Mouse (Mus musculus) neural tube, embryonic 11.5 days (tissue): ENCODE results near the gene Olfr266. TPM values are rescaled to one million over a fixed set of nuclear protein-coding genes. Genes with fewer than 3 reads are reported as not detected.

Source experiments
- ATAC-seq: fragments of 200-750 bp; cut with Nextera tagmentation; 2 replicates; pipeline ENCODE4 v1.8.0; 2017; ENCODE audit warnings: moderate number of reproducible peaks, mild to moderate bottlenecking, moderate TSS enrichment, moderate library complexity; ENCODE audit not compliant: insufficient read depth, low FRiP score, low TSS enrichment
- DNase-seq: peaks from one replicate; pipeline ENCODE4 v3.0.0-alpha.2; 2015; ENCODE audit warnings: low spot score
- H3K27ac ChIP-seq: fragments of 300-500 bp; sonication (generic); 2 replicates; pipeline ENCODE4 v1.5.1; 2014; ENCODE audit warnings: low read depth, mild to moderate bottlenecking, low read length
- H3K27me3 ChIP-seq: fragments of 300-500 bp; sonication (generic); 2 replicates; pipeline ENCODE4 v1.6.1; 2014; ENCODE audit warnings: mild to moderate bottlenecking, low read length, mixed read lengths; ENCODE audit not compliant: control insufficient read depth, insufficient read depth
- H3K36me3 ChIP-seq: fragments of 300-500 bp; sonication (generic); 2 replicates; pipeline ENCODE4 v1.6.1; 2014; ENCODE audit warnings: mild to moderate bottlenecking, low read length, moderate library complexity, mixed read lengths; ENCODE audit not compliant: control insufficient read depth, insufficient read depth
- H3K4me1 ChIP-seq: fragments of 300-500 bp; sonication (generic); 2 replicates; pipeline ENCODE4 v1.6.1; 2014; ENCODE audit warnings: low read length, mixed read lengths; ENCODE audit not compliant: control insufficient read depth, insufficient read depth
- H3K4me2 ChIP-seq: fragments of 300-500 bp; sonication (generic); 2 replicates; pipeline ENCODE4 v1.6.1; 2014; ENCODE audit warnings: low read depth, mild to moderate bottlenecking, moderate library complexity
- H3K4me3 ChIP-seq: fragments of 300-500 bp; sonication (generic); 2 replicates; pipeline ENCODE4 v1.5.1; 2014; ENCODE audit warnings: low read depth, low read length
- H3K9ac ChIP-seq: fragments of 300-500 bp; sonication (generic); 2 replicates; pipeline ENCODE4 v1.6.1; 2014; ENCODE audit warnings: mild to moderate bottlenecking, low read length
- H3K9me3 ChIP-seq: fragments of 300-500 bp; sonication (generic); 2 replicates; pipeline ENCODE4 v1.6.1; 2016; ENCODE audit warnings: low read length; ENCODE audit not compliant: control insufficient read depth
- WGBS: fragments of 180-500 bp; shearing (Covaris S2); extraction: QIAGEN DNeasy Blood & Tissue Kit; methylation state at CpG from one replicate; pipeline ENCODE4 v1.1.7; 2014; 5-methylcytosine and 5-hydroxymethylcytosine counted together
- polyA plus RNA-seq: library from polyadenylated mRNA; unstranded; fragments of >200 nt; fragmentation: Nextera tagmentation; extraction: Ambion mirVana; gene quantifications from 2 replicates; pipeline ENCODE4 v1.2.1, GENCODE M21; 2014

Gene Olfr266
- not detected in 2 replicates for polyA plus RNA-seq

- H3K27me3 ChIP-seq: no peaks in the 10 kb centered on the region
- DNase-seq (no peak), ATAC-seq (no peak)
- no peak within 1 kb of the TSS for H3K4me3 ChIP-seq
- no peak within 1 kb of the TSS for H3K4me2 ChIP-seq
- H3K27ac ChIP-seq: no peak within 1 kb of the TSS
- no peaks in the 10 kb centered on the region for H3K36me3 ChIP-seq
- WGBS: 91% methylated on average over 1 of the region's 1 CpGs
- H3K4me1 ChIP-seq: no peaks in the 10 kb centered on the region
- no peak within 1 kb of the TSS for H3K9ac ChIP-seq
- no peaks in the 10 kb centered on the region for H3K9me3 ChIP-seq
Measured at GRCm38 (mm10) chr3:106826187-106826586, at the start of gene Olfr266. TSS of gene Olfr266 (minus strand) at chr3:106826287.

GRCm38 (mm10) chr3:106875626-106876025 lies 49.5 kb upstream of the Olfr266 start:
- WGBS: 89% methylated on average over 1 of the region's 1 CpGs
- no peak for DNase-seq

GRCm38 (mm10) chr3:106872893-106873292 lies 46.8 kb upstream of the Olfr266 start:
- Histone ChIP-seq H3K4me3 (no peak overlapping the region), H3K27ac (no peak overlapping the region), H3K4me1 (no peaks in the 10 kb centered on the region), H3K36me3 (no peaks in the 10 kb centered on the region), H3K9ac (no peak overlapping the region), H3K27me3 (no peaks in the 10 kb centered on the region), H3K4me2 (no peak overlapping the region), H3K9me3 (no peaks in the 10 kb centered on the region)
- no peak for ATAC-seq
- no peak for DNase-seq

More at GRCm38 (mm10) chr3:106875626-106876025, 49.5 kb upstream of the Olfr266 start:
- H3K4me2 ChIP-seq: no peak overlapping the region
- H3K4me1 ChIP-seq: no peaks in the 10 kb centered on the region
- H3K27me3 ChIP-seq: no peaks in the 10 kb centered on the region
- no peak overlapping the region for H3K4me3 ChIP-seq
- no peaks in the 10 kb centered on the region for H3K9me3 ChIP-seq
- ATAC-seq: no peak
- no peaks in the 10 kb centered on the region for H3K36me3 ChIP-seq
- no peak overlapping the region for H3K27ac ChIP-seq
- no peak overlapping the region for H3K9ac ChIP-seq

GRCm38 (mm10) chr3:106832107-106832506 lies 6.0 kb upstream of the Olfr266 start:
- ATAC-seq (no peak), DNase-seq (no peak)
- 82% methylated on average over 1 of the region's 1 CpGs for WGBS
- H3K36me3 ChIP-seq: no peaks in the 10 kb centered on the region
- no peaks in the 10 kb centered on the region for H3K27me3 ChIP-seq
- no peak overlapping the region for H3K4me2 ChIP-seq
- 0 out of 2 replicates have a peak, but pooled peaks cover 5% of the 10 kb centered on the region for H3K9me3 ChIP-seq
- H3K9ac ChIP-seq: no peak overlapping the region
- H3K4me1 ChIP-seq: no peaks in the 10 kb centered on the region
- no peak overlapping the region for H3K27ac ChIP-seq
- H3K4me3 ChIP-seq: no peak overlapping the region

GRCm38 (mm10) chr3:106817676-106818075 lies 8.4 kb downstream of the Olfr266 start:
- DNase-seq (no peak), ATAC-seq (no peak)
- WGBS: 80% methylated on average over 2 of the region's 2 CpGs
- Histone ChIP-seq H3K27me3 (no peaks in the 10 kb centered on the region), H3K9ac (no peak overlapping the region), H3K9me3 (no peaks in the 10 kb centered on the region), H3K4me1 (no peaks in the 10 kb centered on the region), H3K4me2 (no peak overlapping the region), H3K27ac (no peak overlapping the region), H3K4me3 (no peak overlapping the region), H3K36me3 (no peaks in the 10 kb centered on the region)

GRCm38 (mm10) chr3:106808972-106809695 lies 17.0 kb downstream of the Olfr266 start:
- WGBS: 64% methylated on average over 2 of the region's 2 CpGs
- DNase-seq (no peak), ATAC-seq (no peak)
- no peaks in the 10 kb centered on the region for H3K27me3 ChIP-seq
- no peak overlapping the region for H3K9ac ChIP-seq
- H3K36me3 ChIP-seq: no peaks in the 10 kb centered on the region
- no peak overlapping the region for H3K27ac ChIP-seq
- H3K4me3 ChIP-seq: no peak overlapping the region
- peaks cover 4% of the 10 kb centered on the region; the same call in 1 of the 2 replicates for H3K9me3 ChIP-seq
- no peak overlapping the region for H3K4me2 ChIP-seq
- no peaks in the 10 kb centered on the region for H3K4me1 ChIP-seq

GRCm38 (mm10) chr3:106798079-106798478 lies 28.0 kb downstream of the Olfr266 start:
- Histone ChIP-seq H3K9ac (no peak overlapping the region), H3K4me2 (no peak overlapping the region), H3K27me3 (no peaks in the 10 kb centered on the region), H3K4me1 (no peaks in the 10 kb centered on the region), H3K36me3 (no peaks in the 10 kb centered on the region), H3K27ac (no peak overlapping the region), H3K9me3 (no peaks in the 10 kb centered on the region), H3K4me3 (no peak overlapping the region)
- no peak for ATAC-seq
- no peak for DNase-seq

GRCm38 (mm10) chr3:106789930-106790329 lies 36.2 kb downstream of the Olfr266 start, which contains the start of gene Cd53:
TSS of gene Cd53 (minus strand) at chr3:106790149.
- no peak within 1 kb of the TSS for H3K9ac ChIP-seq
- H3K4me2 ChIP-seq: no peak within 1 kb of the TSS
- no peaks in the 10 kb centered on the region for H3K27me3 ChIP-seq
- H3K9me3 ChIP-seq: no peaks in the 10 kb centered on the region
- no peak within 1 kb of the TSS for H3K27ac ChIP-seq
- no peaks in the 10 kb centered on the region for H3K36me3 ChIP-seq
- no peak for DNase-seq
- 79% methylated on average over 2 of the region's 2 CpGs for WGBS
- no peak for ATAC-seq
- H3K4me1 ChIP-seq: no peaks in the 10 kb centered on the region
- H3K4me3 ChIP-seq: no peak within 1 kb of the TSS

GRCm38 (mm10) chr3:106788440-106788887 lies 37.6 kb downstream of the Olfr266 start:
- no peaks in the 10 kb centered on the region for H3K4me1 ChIP-seq
- H3K27me3 ChIP-seq: no peaks in the 10 kb centered on the region
- no peak overlapping the region for H3K27ac ChIP-seq
- WGBS: 73% methylated on average over 2 of the region's 2 CpGs
- DNase-seq (no peak), ATAC-seq (no peak)
- H3K9ac ChIP-seq: no peak overlapping the region
- no peak overlapping the region for H3K4me3 ChIP-seq
- H3K9me3 ChIP-seq: no peaks in the 10 kb centered on the region
- no peaks in the 10 kb centered on the region for H3K36me3 ChIP-seq
- no peak overlapping the region for H3K4me2 ChIP-seq
